24 mouse cellular contexts compared by ENCODE assay signal in genomic region chr14:75174296-75174695, GRCm38 (mm10). TPM values are rescaled to one million over a fixed set of nuclear protein-coding genes. Genes with fewer than 3 reads are reported as not detected.
"Had no signal": no experiment of that assay in that cellular context is flagged by ENCODE, and none has a peak within 500 bp of the region (broad histone marks: within the 10 kb centered on the region; RNA-seq: fewer than 3 reads in every experiment).

No protein-coding gene starts in this region.

- H3K4me3 ChIP-seq: kidney, embryonic 15.5 days; layer of hippocampus, adult 2 months; limb, embryonic 10.5 days; limb, embryonic 13.5 days; liver, embryonic 13.5 days; midbrain, embryonic 12.5 days; midbrain, embryonic 15.5 days; neural tube, embryonic 12.5 days; neural tube, embryonic 15.5 days; stomach, embryonic 15.5 days had no signal

- H3K9me3 ChIP-seq: kidney, embryonic 15.5 days; limb, embryonic 10.5 days; limb, embryonic 13.5 days; liver, embryonic 13.5 days; midbrain, embryonic 12.5 days; midbrain, embryonic 15.5 days; neural tube, embryonic 12.5 days; neural tube, embryonic 15.5 days; stomach, embryonic 15.5 days had no signal

- H3K36me3 ChIP-seq: kidney, embryonic 15.5 days; limb, embryonic 10.5 days; limb, embryonic 13.5 days; liver, embryonic 13.5 days; midbrain, embryonic 12.5 days; midbrain, embryonic 15.5 days; neural tube, embryonic 12.5 days; neural tube, embryonic 15.5 days; stomach, embryonic 15.5 days had no signal

- H3K4me2 ChIP-seq: kidney, embryonic 15.5 days; limb, embryonic 13.5 days; lung, embryonic 14.5 days; midbrain, embryonic 12.5 days; midbrain, embryonic 15.5 days; neural tube, embryonic 12.5 days; neural tube, embryonic 15.5 days; stomach, embryonic 15.5 days had no signal

- H3K4me1 ChIP-seq: limb, embryonic 10.5 days; limb, embryonic 13.5 days; midbrain, embryonic 12.5 days; midbrain, embryonic 15.5 days; neural tube, embryonic 12.5 days; neural tube, embryonic 15.5 days; stomach, embryonic 15.5 days had no signal

- ATAC-seq: midbrain, embryonic 15.5 days had no signal

- H3K9ac ChIP-seq: kidney, embryonic 15.5 days; limb, embryonic 13.5 days; liver, embryonic 13.5 days; lung, embryonic 14.5 days; midbrain, embryonic 12.5 days; midbrain, embryonic 15.5 days; neural tube, embryonic 12.5 days; neural tube, embryonic 15.5 days; stomach, embryonic 15.5 days had no signal

- DNase-seq: kidney, adult 2 months; kidney, postnatal 14 days; layer of hippocampus, adult 9-11 months; liver; liver, embryonic 13.5 days; lung, embryonic 14.5 days; lung, postnatal 14 days; lung, postnatal 4 days; right cerebral cortex, adult 18-20 months; right cerebral cortex, postnatal 14 days had no signal

- H3K27ac ChIP-seq: kidney, embryonic 15.5 days; layer of hippocampus, adult 2 months; limb, embryonic 10.5 days; limb, embryonic 13.5 days; midbrain, embryonic 12.5 days; midbrain, embryonic 15.5 days; neural tube, embryonic 12.5 days; neural tube, embryonic 15.5 days; stomach, embryonic 15.5 days had no signal

- H3K27me3 ChIP-seq: kidney, embryonic 15.5 days; limb, embryonic 13.5 days; midbrain, embryonic 12.5 days; midbrain, embryonic 15.5 days; neural tube, embryonic 12.5 days; neural tube, embryonic 15.5 days; stomach, embryonic 15.5 days had no signal

RNA-seq across cellular contexts. Expression of gene Lrrc63, which starts 43.6 kb away (rescaled TPM):
- total RNA-seq: layer of hippocampus, adult 2 months; layer of hippocampus, postnatal 25 days; left cerebral cortex, adult 18-20 months; left cerebral cortex, postnatal 25 days had no signal
- polyA plus RNA-seq: intestine, embryonic 14.5 days; kidney, adult 2 months; kidney, embryonic 15.5 days; large intestine, adult 2 months; limb, embryonic 13.5 days; liver, embryonic 13.5 days; neural tube, embryonic 15.5 days; stomach, embryonic 15.5 days had no signal
